Mouse (Mus musculus) megakaryocyte-erythroid progenitor cell, adult 5-6 weeks (primary cell): ENCODE results near the gene Lrrc29. TPM values are rescaled to one million over a fixed set of nuclear protein-coding genes. Genes with fewer than 3 reads are reported as not detected.
A peak's percentile ranks its signal among the peaks of the same experiment; 100 is the strongest.

Experiments
- ATAC-seq: replicated peaks from 2 replicates; pipeline ENCODE4 v1.8.0; 2016; ENCODE audit warnings: mild to moderate bottlenecking, inconsistent platforms; ENCODE audit not compliant: severe bottlenecking, poor library complexity, low FRiP score, low TSS enrichment
- total RNA-seq, 2 experiments: library from RNA; stranded (forward) in 1 of 2; stranded (reverse) in 1 of 2; fragments of 200-1000, 215-1000 nt in 1 of 2; fragments of >200 nt in 1 of 2; fragmentation: Nextera tagmentation in 1 of 2; gene quantifications; 2 replicates each; pipeline ENCODE4 v1.2.3; 2014 to 2017

Lrrc29 gene
- total RNA-seq, 2 experiments from 2014 or later: 4.8 to 8.3 TPM

GRCm38 (mm10) chr8:105345061-105345975, 19.2 kb upstream of the Lrrc29 start:
- no peak for ATAC-seq

GRCm38 (mm10) chr8:105343791-105344574, 17.9 kb upstream of the Lrrc29 start:
- no peak for ATAC-seq

DNA sequence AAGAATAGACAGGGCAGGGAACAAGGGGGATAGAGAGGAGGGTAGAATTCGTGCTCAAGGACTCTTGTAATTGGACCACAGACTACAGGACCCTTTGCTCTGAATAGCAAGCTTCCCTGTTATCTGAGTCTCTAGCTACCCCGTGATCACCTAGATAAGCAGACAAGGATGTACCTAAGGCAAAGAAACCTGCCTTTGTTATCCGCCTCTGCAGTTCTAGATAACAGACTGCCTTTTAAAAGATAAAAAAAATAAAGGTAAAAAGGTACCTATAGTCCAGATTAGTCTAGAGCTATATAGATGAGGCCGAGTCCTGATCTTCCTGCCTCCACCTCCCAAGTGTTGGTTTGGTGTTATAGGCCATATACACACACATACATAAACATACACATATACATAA, 16.7 kb upstream of the Lrrc29 start:
- ATAC-seq: no peak

DNA sequence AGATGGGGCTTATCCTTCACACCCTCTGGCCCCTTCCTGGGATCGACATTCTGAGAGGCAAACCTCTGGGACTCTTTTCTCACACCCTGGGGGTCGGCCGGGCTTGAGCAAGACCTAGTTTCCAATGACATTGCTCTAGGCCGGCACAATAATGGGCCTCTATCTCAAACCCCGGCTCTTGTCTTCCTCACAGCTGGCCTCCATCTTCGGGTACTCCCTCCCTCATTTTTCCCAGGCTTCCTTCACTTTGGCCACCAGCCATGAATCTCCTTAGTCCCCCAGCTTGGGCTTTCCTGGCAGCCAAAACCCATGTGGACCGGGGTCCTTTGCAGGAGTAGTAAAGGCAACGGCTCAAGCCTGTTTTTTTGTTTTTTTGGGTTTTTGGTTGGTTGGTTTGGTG, 15.3 kb upstream of the Lrrc29 start:
- no peak for ATAC-seq

DNA sequence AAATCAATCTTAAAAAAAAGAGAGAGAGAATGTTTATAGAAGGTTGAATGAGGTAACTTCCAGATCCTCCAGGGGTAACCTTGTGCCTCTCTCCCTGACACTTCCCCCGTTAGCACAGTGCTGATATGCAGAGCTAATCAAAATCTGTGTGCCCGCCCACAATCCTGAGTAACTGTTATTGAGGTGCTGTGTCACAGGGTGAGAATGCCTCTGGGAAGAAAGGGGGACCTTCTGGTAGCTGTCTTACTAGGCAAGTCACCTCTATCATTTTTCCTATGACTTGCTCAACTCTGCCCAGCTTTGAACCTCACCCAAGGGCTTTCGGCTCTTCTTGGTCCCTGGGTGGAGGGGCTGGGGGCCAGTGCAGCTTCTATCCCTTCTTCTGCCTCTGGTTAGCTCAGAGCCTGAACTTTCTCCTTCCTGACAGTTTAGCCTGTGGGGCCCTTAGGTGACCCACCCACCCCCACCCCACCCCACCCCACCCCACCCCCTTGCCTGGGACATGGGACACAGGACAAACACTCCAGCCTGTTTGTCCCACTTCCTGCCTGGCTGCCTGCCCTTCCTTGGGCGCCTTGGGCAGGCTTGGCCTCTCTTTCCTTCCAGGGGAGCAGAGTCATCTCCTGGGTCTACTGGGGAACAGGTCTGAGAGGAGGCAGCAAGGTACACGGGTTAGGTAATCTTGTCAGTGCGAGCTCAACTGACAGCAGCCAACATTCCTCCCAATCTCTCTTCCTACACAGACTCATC, 14.0 kb upstream of the Lrrc29 start:
- ATAC-seq: peak; percentile 60

DNA sequence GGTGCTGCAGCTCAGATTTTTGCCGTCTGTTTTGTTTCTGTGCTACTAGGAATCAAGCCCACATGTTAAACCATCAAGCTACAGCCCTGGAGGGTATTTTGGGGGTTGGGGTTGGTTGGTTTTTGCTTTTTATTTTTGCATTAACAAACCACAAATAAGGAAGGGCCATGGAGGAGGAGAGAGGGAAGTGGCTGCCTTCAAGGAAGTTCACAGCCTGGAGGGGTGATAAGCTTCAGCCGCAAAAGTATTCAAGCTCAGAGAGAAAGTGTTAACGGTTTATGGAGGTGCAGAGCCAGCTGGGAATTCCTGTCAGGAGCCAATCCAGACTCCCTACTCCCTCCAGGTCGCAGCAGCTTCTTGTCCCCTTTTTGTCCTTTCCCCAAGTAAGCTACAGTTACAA, 12.9 kb upstream of the Lrrc29 start:
- no peak for ATAC-seq

DNA sequence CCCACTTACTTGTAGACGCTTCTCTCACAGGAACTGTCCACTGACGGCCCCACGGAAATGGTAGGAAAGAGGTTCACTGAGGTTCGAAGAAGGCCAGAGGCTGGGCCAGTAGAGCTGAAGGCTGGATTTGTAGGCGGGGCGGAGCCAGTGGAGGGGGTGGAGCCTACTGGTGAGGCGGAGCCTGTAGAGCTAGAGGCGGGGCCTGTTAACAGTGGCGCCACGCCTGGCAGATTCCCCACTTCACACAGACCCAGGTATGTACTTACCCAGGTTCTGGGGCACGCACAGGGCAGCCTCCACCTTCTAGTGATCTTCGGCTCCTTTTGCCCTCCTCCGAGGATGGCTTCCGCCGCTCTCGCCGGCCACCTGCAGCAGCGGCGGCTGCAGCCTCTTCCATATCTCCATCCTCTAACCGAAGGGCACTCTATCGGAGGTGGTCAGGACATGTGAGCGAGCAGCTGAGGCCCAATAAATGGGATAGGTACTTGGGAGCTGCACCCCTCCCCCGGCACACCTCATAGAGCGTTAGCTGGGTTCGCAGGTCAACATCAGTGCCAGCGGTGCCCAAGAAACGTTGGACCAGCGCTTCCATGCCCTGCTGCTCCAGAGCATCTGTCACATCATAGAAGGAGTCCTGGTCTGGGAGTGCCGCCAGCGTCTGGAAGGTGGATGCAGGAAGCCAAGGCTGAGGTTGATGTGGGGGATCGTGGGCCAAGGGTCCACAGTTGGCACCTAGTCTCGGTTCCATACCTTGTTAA, 10.5 kb upstream of the Lrrc29 start:
- ATAC-seq: no peak

- ATAC-seq: no peak
Observed at GRCm38 (mm10) chr8:105332523-105332922, 6.4 kb upstream of the Lrrc29 start.

DNA sequence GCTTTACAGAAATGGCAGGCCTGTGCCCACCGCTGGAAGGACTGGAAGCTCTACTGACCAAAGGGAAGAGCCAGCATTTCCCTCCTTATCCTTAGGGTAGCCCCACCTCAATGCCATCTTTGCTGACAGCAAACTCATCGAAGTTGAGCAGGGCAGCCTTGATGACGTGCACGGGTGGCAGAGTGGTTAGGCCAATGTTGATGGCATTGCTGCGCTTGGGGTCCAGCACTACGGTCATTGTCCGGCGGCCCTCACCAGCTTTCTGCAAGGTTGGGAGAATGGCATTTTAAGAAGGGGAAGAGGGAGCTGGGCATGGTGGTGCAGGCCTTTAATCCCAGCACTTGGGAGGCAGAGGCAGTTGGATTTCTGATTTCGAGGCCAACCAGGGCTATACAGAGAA, 5.9 kb upstream of the Lrrc29 start:
- ATAC-seq: no peak

GRCm38 (mm10) chr8:105331469-105331868, 5.4 kb upstream of the Lrrc29 start:
- no peak for ATAC-seq

- no peak for ATAC-seq
Observed at GRCm38 (mm10) chr8:105330325-105330724, 4.2 kb upstream of the Lrrc29 start.

GRCm38 (mm10) chr8:105326968-105327367, 890 bp upstream of the Lrrc29 start:
- no peak for ATAC-seq

- peak; percentile 5; the same call in 1 of the 2 replicates for ATAC-seq
Observed at GRCm38 (mm10) chr8:105325641-105326093, 411 bp downstream of the Lrrc29 start.

GRCm38 (mm10) chr8:105323183-105323582, 2.9 kb downstream of the Lrrc29 start:
- peak; percentile 64 for ATAC-seq

DNA sequence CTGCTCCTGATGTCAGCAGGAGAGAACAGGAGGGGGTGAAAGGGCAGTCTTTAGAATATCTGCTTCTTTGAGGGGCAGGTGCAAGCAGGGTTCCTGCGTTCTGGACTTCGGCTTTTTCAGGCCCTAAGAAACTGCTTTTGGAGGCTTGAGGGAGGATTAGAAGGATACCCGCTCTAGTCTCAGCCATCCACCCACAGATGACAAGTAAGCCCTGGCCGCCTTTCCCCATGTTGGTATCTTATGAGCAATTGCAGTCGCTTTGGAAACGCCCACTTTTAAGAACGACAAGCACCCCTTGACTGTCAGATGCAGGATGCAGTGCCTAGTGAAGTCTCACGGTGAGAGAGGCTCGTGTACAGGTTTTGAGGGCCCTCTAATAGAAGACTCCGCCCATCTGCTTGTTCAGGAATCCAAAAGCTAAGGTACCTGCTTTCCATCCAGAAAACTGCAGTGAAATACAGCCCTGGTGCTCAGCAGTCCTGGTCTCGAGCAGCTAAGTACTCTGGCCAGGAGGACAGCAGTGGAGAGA, 7.4 kb downstream of the Lrrc29 start:
- ATAC-seq: no peak

DNA sequence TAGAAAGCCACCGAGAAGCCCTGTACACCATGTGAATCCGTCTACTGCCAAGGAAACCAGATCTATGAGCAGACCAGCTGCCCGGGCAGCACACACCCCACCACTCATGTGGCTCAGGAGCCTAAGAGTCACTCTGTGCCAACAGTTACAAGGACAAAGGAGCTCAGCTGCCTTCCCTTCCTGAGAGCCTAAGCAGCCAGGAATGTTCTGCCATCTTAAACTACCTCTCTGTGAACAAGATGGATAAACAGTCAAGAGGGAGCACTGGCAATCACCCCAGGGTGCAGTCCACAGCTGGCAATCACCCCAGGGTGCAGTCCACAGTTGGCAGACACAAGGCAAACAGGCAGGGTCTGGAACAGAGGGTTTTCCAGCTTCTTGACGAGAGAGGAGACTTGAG, 8.1 kb downstream of the Lrrc29 start:
- ATAC-seq: no peak

- ATAC-seq: no peak
Observed at GRCm38 (mm10) chr8:105315073-105315769, 10.9 kb downstream of the Lrrc29 start.
